Mouse (Mus musculus) olfactory bulb, adult 2 months (tissue): ENCODE data around the gene Snx17.

ENCODE experiments used
- CTCF ChIP-seq: fragments of 200-500 bp; IDR thresholded peaks from 2 replicates; pipeline ENCODE4 v1.5.1; 2012; ENCODE audit warnings: low read depth, mild to moderate bottlenecking, low read length, moderate library complexity; ENCODE audit not compliant: insufficient read depth
- POLR2A ChIP-seq: fragments of 200-500 bp; IDR thresholded peaks from 2 replicates; pipeline ENCODE4 v1.6.1; 2012; ENCODE audit warnings: mild to moderate bottlenecking, low read depth, low read length, moderate library complexity; ENCODE audit not compliant: insufficient read depth

- no peak for TF ChIP-seq POLR2A
- TF ChIP-seq CTCF: no peak
Observed at GRCm38 (mm10) chr5:31198170-31198569, 5.1 kb downstream of the Snx17 start.
